Mouse (Mus musculus) heart, embryonic 11.5 days (tissue): ENCODE results near the gene Plin5. TPM values are rescaled to one million over a fixed set of nuclear protein-coding genes. Genes with fewer than 3 reads are reported as not detected.
"Not testable (repeated sequence)": the region's sequence is repeated elsewhere in the genome, so short reads cannot be mapped to it uniquely, and the experiment has no call there.

Source experiments
- ATAC-seq: fragments of 200-750 bp; cut with Nextera tagmentation; replicated peaks from 2 replicates; pipeline ENCODE4 v1.8.0; 2017; ENCODE audit warnings: moderate library complexity; ENCODE audit not compliant: insufficient number of reproducible peaks, low FRiP score, low TSS enrichment
- H3K27ac ChIP-seq: fragments of 300-500 bp; sonication (generic); 2 replicates; pipeline ENCODE4 v1.5.1; 2014; ENCODE audit warnings: mild to moderate bottlenecking, low read depth, low read length
- H3K27me3 ChIP-seq: fragments of 300-500 bp; sonication (generic); 2 replicates; pipeline ENCODE4 v1.6.1; 2014; ENCODE audit warnings: mild to moderate bottlenecking, low read length, mixed read lengths; ENCODE audit not compliant: control insufficient read depth, insufficient read depth
- H3K36me3 ChIP-seq: fragments of 300-500 bp; sonication (generic); 2 replicates; pipeline ENCODE4 v1.6.1; 2014; ENCODE audit warnings: mild to moderate bottlenecking, low read length, moderate library complexity, mixed read lengths; ENCODE audit not compliant: control insufficient read depth, insufficient read depth
- H3K4me1 ChIP-seq: fragments of 300-500 bp; sonication (generic); 2 replicates; pipeline ENCODE4 v1.6.1; 2014; ENCODE audit warnings: low read length; ENCODE audit not compliant: control insufficient read depth, insufficient read depth
- H3K4me2 ChIP-seq: fragments of 300-500 bp; sonication (generic); 2 replicates; pipeline ENCODE4 v1.6.1; 2014; ENCODE audit warnings: mild to moderate bottlenecking, moderate library complexity
- H3K4me3 ChIP-seq: fragments of 300-500 bp; sonication (generic); 2 replicates; pipeline ENCODE4 v1.5.1; 2014; ENCODE audit warnings: low read depth, low read length
- H3K9ac ChIP-seq: fragments of 300-500 bp; sonication (generic); 2 replicates; pipeline ENCODE4 v1.6.1; 2014; ENCODE audit warnings: mild to moderate bottlenecking, low read depth, low read length, moderate library complexity
- H3K9me3 ChIP-seq: fragments of 300-500 bp; sonication (generic); replicated peaks from 2 replicates; pipeline ENCODE4 v1.6.1; 2016; ENCODE audit warnings: low read length; ENCODE audit not compliant: control insufficient read depth
- WGBS: fragments of 180-500 bp; shearing (Covaris S2); extraction: QIAGEN DNeasy Blood & Tissue Kit; methylation state at CpG from one replicate; pipeline ENCODE4 v1.1.7; 2014; ENCODE audit not compliant: insufficient replicate concordance; 5-methylcytosine and 5-hydroxymethylcytosine counted together
- polyA plus RNA-seq: library from polyadenylated mRNA; unstranded; fragments of >200 nt; fragmentation: Nextera tagmentation; extraction: Ambion mirVana; gene quantifications from 2 replicates; pipeline ENCODE4 v1.2.1, GENCODE M21; 2014

Gene Plin5
- polyA plus RNA-seq, 1 experiment from 2014 or later, result 0.33 TPM

- Histone ChIP-seq H3K9me3 (no peaks in the 10 kb centered on the region), H3K27ac (no peak overlapping the region), H3K9ac (no peak overlapping the region), H3K4me1 (0 out of 2 replicates have a peak, but pooled peaks cover 3% of the 10 kb centered on the region), H3K4me3 (no peak overlapping the region), H3K36me3 (peaks cover under 1% of the 10 kb centered on the region), H3K27me3 (no peaks in the 10 kb centered on the region), H3K4me2 (no peak overlapping the region)
- 64% methylated on average over 2 of the region's 2 CpGs for WGBS
- no peak for ATAC-seq
Measured at GRCm38 (mm10) chr17:56107736-56108135, 9.7 kb downstream of the Plin5 start.

DNA sequence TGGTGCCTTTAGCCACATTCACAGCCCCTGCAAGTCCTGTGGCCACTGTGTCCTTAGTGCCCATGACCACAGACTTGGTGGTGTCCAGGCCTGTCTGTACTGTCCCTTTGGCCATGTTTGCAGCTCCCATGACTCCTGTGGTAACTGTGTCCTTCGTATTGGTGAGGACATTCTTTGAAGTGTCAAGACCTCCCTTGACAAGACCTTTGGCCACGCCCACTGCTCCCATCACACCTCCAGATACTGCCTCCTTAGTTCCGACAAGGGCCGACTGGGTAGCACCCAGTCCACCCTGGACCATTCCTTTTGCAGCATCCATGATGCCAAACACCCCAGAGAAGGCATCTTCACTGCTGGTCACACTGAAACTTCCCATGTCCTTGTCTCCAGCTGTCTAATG lies 10.4 kb downstream of the Plin5 start:
- Histone ChIP-seq H3K4me1 (0 out of 2 replicates have a peak, but pooled peaks cover 3% of the 10 kb centered on the region), H3K4me3 (no peak overlapping the region), H3K27me3 (no peaks in the 10 kb centered on the region), H3K27ac (no peak overlapping the region), H3K36me3 (peaks cover 6% of the 10 kb centered on the region), H3K9ac (no peak overlapping the region), H3K4me2 (no peak overlapping the region), H3K9me3 (no peaks in the 10 kb centered on the region)
- 55% methylated on average over 4 of the region's 4 CpGs for WGBS
- ATAC-seq, result no peak

DNA sequence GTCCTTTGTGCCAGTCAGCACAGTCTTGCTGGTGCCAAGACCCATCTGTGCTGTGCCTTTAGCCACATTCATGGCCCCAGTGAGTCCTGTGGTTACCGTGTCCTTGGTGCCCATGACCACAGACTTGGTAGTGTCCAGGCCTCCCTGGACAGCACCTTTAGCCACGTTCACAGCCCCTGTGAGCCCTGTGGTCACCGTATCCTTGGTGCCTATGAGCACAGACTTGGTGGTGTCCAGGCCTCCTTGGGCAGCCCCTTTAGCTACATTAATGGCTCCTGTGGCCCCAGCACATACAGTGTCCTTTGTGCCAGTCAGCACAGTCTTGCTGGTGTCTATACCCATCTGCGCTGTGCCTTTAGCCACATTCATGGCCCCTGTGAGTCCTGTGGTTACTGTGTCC lies 11.0 kb downstream of the Plin5 start:
- not testable (repeated sequence) for H3K4me3 ChIP-seq, H3K4me1 ChIP-seq, ATAC-seq, H3K27ac ChIP-seq, H3K36me3 ChIP-seq, H3K27me3 ChIP-seq, H3K9ac ChIP-seq, H3K9me3 ChIP-seq, H3K4me2 ChIP-seq
- 96% methylated on average over 4 of the region's 4 CpGs for WGBS

- peaks cover 19% of the 10 kb centered on the region for H3K36me3 ChIP-seq
- not testable (repeated sequence) for H3K4me3 ChIP-seq, H3K9me3 ChIP-seq, H3K4me1 ChIP-seq, H3K27me3 ChIP-seq, ATAC-seq, H3K27ac ChIP-seq, H3K9ac ChIP-seq, H3K4me2 ChIP-seq
- WGBS, result 82% methylated on average over 2 of the region's 5 CpGs
Measured at GRCm38 (mm10) chr17:56104821-56105220, 12.6 kb downstream of the Plin5 start.

DNA sequence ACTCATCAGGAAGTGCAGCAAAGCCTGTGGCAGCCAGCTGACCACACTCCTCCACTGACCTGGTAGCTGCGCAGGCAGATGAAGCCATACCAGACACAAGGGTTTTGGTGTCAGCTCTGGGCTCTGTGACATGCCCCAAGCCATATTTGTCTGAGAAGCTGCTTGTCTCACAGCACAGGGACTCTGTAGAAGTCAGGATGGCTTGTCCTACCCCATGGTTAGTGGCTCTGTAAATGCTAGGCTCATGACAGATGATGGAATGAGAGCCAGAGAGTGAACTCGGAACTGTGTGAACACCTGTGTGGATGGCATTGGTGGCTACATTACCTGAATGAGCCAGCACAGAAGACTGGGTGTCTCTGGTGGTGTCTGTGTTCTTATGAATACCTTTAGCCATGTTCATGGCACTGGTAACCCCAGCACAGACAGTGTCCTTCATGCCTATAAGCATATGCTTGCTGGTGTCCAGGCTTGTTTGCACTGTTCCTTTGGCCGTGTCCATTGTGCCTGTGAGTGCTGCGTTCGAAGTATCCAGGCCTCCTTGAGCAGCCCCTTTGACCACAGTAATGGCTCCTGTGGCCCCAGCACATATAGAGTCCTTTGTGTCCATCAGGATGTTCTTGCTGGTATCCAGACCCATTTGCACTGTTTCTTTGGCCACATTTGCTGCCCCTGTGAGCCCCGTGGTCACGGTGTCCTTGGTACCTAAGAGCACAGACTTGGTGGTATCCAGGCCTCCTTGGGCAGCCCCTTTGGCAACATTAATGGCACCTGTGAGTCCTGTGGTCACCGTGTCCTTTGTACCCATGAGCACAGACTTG lies 13.7 kb downstream of the Plin5 start:
- Histone ChIP-seq H3K27ac (no peak overlapping the region), H3K9ac (no peak overlapping the region), H3K9me3 (no peaks in the 10 kb centered on the region), H3K36me3 (peaks cover 28% of the 10 kb centered on the region), H3K4me2 (no peak overlapping the region), H3K4me1 (0 out of 2 replicates have a peak, but pooled peaks cover under 1% of the 10 kb centered on the region), H3K27me3 (no peaks in the 10 kb centered on the region), H3K4me3 (no peak overlapping the region)
- WGBS, result 90% methylated on average over 8 of the region's 8 CpGs
- no peak for ATAC-seq

- no peaks in the 10 kb centered on the region for H3K4me1 ChIP-seq
- no peak overlapping the region for H3K4me2 ChIP-seq
- peaks cover 29% of the 10 kb centered on the region for H3K36me3 ChIP-seq
- no peak overlapping the region for H3K4me3 ChIP-seq
- H3K9me3 ChIP-seq, result no peaks in the 10 kb centered on the region
- H3K27ac ChIP-seq, result no peak overlapping the region
- H3K27me3 ChIP-seq, result no peaks in the 10 kb centered on the region
- ATAC-seq, result no peak
- WGBS, result 91% methylated on average over 9 of the region's 9 CpGs
- no peak overlapping the region for H3K9ac ChIP-seq
Measured at GRCm38 (mm10) chr17:56102927-56103326, 14.5 kb downstream of the Plin5 start.

GRCm38 (mm10) chr17:56102158-56102557 lies 15.2 kb downstream of the Plin5 start:
- Histone ChIP-seq H3K27ac (no peak overlapping the region), H3K4me1 (no peaks in the 10 kb centered on the region), H3K9ac (no peak overlapping the region), H3K36me3 (peaks cover 36% of the 10 kb centered on the region), H3K4me2 (no peak overlapping the region), H3K27me3 (no peaks in the 10 kb centered on the region), H3K9me3 (no peaks in the 10 kb centered on the region), H3K4me3 (no peak overlapping the region)
- WGBS, result 89% methylated on average over 5 of the region's 5 CpGs
- no peak for ATAC-seq

- WGBS, result 80% methylated on average over 3 of the region's 3 CpGs
- Histone ChIP-seq H3K36me3 (peaks cover 48% of the 10 kb centered on the region), H3K4me2 (no peak overlapping the region), H3K27me3 (no peaks in the 10 kb centered on the region), H3K9me3 (no peaks in the 10 kb centered on the region), H3K9ac (no peak overlapping the region), H3K27ac (no peak overlapping the region), H3K4me1 (no peaks in the 10 kb centered on the region), H3K4me3 (no peak overlapping the region)
- ATAC-seq, result no peak
Measured at GRCm38 (mm10) chr17:56100811-56101210, 16.6 kb downstream of the Plin5 start.
